Mouse (Mus musculus): ENCODE data around the gene Dab2ip. TPM values are rescaled to one million over a fixed set of nuclear protein-coding genes. Genes with fewer than 3 reads are reported as not detected.
A peak's percentile ranks its signal among the peaks of the same experiment; 100 is the strongest.

Gene Dab2ip
- polyA plus RNA-seq, 1 experiment from 2014 or later = 42.3 TPM

DNA sequence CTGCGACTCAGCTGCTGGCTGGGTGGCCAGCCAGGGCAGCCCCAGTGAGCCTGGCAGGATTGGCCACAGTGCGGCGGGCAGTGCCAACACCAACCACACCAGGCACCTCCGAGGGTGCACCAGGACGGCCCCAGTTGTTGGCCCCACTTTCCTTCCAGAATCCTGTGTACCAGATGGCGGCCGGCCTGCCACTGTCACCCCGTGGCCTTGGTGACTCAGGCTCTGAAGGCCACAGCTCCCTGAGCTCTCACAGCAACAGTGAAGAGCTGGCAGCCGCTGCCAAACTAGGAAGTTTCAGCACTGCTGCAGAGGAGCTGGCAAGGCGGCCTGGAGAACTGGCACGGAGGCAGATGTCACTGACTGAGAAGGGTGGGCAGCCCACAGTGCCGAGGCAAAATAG lies 162.0 kb downstream of the Dab2ip start:
- Histone ChIP-seq H3K4me3 (ENCODE audit: low read depth, low read length) (no peak overlapping the region), H3K36me3 (ENCODE audit: control insufficient read depth, insufficient read depth, low read length) (peaks cover 45% of the 10 kb centered on the region), H3K4me1 (ENCODE audit: control insufficient read depth, insufficient read depth, low read length) (no peaks in the 10 kb centered on the region), H3K9me3 (ENCODE audit: control insufficient read depth, low read length) (no peaks in the 10 kb centered on the region), H3K27ac (ENCODE audit: low read depth, low read length) (no peak overlapping the region), H3K9ac (ENCODE audit: low read length) (no peak overlapping the region), H3K27me3 (ENCODE audit: control insufficient read depth, insufficient read depth, low read length) (no peaks in the 10 kb centered on the region), H3K4me2 (no peak overlapping the region)
- ATAC-seq (ENCODE audit: low FRiP score) (no peak), DNase-seq (ENCODE audit: low spot score, missing footprints) (no peak)
- 92% methylated on average over 12 of the region's 12 CpGs for WGBS

DNA sequence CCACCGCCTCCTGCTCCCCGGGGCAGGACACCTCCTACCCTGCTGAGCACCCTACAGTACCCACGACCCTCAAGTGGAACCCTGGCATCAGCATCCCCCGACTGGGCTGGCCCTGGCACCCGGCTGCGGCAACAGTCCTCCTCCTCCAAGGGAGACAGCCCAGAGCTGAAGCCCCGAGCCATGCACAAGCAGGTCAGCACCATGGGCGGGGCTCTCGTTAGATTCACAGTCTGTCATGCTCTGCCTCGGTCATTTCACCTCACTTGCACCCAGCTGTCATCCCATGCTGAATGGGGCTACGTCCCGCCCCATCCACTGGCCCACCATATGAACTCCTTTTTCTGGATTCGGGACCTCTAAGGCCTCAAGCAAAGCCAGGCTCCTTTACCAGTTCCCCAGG lies 162.5 kb downstream of the Dab2ip start:
- Histone ChIP-seq H3K4me2 (no peak overlapping the region), H3K9ac (ENCODE audit: low read length) (no peak overlapping the region), H3K36me3 (ENCODE audit: control insufficient read depth, insufficient read depth, low read length) (peaks cover 45% of the 10 kb centered on the region), H3K4me3 (ENCODE audit: low read depth, low read length) (no peak overlapping the region), H3K9me3 (ENCODE audit: control insufficient read depth, low read length) (no peaks in the 10 kb centered on the region), H3K4me1 (ENCODE audit: control insufficient read depth, insufficient read depth, low read length) (no peaks in the 10 kb centered on the region), H3K27me3 (ENCODE audit: control insufficient read depth, insufficient read depth, low read length) (no peaks in the 10 kb centered on the region), H3K27ac (ENCODE audit: low read depth, low read length) (no peak overlapping the region)
- ATAC-seq (ENCODE audit: low FRiP score) (no peak), DNase-seq (ENCODE audit: low spot score, missing footprints) (no peak)
- 90% methylated on average over 13 of the region's 13 CpGs for whole genome bisulfite sequencing

DNA sequence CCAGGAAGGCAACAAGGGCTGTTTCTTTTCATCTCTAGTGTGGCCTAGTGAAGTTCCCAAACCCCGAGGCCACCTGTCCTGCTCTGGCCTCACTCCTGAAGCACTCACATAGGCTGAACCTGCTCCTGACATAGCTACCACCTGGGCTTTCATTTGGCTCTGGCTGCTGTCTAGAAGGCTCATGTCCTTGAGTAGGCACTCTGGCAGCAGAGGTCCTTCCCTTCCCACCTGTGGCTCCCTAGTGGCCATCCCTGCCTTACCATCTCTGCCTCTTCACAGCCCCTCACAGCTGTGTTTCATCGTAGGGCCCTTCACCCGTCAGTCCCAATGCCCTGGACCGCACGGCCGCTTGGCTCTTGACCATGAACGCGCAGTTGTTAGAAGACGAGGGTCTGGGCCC lies 162.9 kb downstream of the Dab2ip start:
- 95% methylated on average over 9 of the region's 9 CpGs for WGBS
- DNase-seq (ENCODE audit: low spot score, missing footprints) (no peak), ATAC-seq (ENCODE audit: low FRiP score) (no peak)
- Histone ChIP-seq H3K27ac (ENCODE audit: low read depth, low read length) (no peak overlapping the region), H3K9me3 (ENCODE audit: control insufficient read depth, low read length) (no peaks in the 10 kb centered on the region), H3K9ac (ENCODE audit: low read length) (no peak overlapping the region), H3K4me2 (no peak overlapping the region), H3K4me1 (ENCODE audit: control insufficient read depth, insufficient read depth, low read length) (no peaks in the 10 kb centered on the region), H3K36me3 (ENCODE audit: control insufficient read depth, insufficient read depth, low read length) (peaks cover 45% of the 10 kb centered on the region), H3K27me3 (ENCODE audit: control insufficient read depth, insufficient read depth, low read length) (no peaks in the 10 kb centered on the region), H3K4me3 (ENCODE audit: low read depth, low read length) (no peak overlapping the region)

DNA sequence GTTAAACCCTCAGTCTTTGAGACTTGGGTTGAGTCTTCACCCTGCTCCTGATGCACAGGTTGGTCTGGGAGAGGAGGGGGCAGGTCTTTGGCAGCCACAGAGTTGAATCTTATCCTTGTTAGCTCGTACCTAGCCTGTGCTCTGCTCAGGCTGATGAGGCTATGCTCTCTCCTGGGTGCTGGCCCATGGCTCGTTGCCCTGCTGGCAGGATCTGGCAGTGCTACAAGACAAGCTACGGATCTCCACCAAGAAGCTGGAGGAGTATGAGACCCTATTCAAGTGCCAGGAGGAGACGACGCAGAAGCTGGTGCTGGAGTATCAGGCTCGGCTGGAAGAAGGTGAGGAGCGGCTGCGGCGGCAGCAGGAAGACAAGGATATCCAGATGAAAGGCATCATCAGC lies 164.8 kb downstream of the Dab2ip start:
- Histone ChIP-seq H3K4me3 (ENCODE audit: low read depth, low read length) (no peak overlapping the region), H3K9me3 (ENCODE audit: control insufficient read depth, low read length) (no peaks in the 10 kb centered on the region), H3K27ac (ENCODE audit: low read depth, low read length) (no peak overlapping the region), H3K9ac (ENCODE audit: low read length) (no peak overlapping the region), H3K4me1 (ENCODE audit: control insufficient read depth, insufficient read depth, low read length) (no peaks in the 10 kb centered on the region), H3K27me3 (ENCODE audit: control insufficient read depth, insufficient read depth, low read length) (no peaks in the 10 kb centered on the region), H3K4me2 (no peak overlapping the region), H3K36me3 (ENCODE audit: control insufficient read depth, insufficient read depth, low read length) (peaks cover 40% of the 10 kb centered on the region)
- ATAC-seq (ENCODE audit: low FRiP score) = no peak
- WGBS = 92% methylated on average over 9 of the region's 9 CpGs
- DNase-seq (ENCODE audit: low spot score, missing footprints) = no peak

DNA sequence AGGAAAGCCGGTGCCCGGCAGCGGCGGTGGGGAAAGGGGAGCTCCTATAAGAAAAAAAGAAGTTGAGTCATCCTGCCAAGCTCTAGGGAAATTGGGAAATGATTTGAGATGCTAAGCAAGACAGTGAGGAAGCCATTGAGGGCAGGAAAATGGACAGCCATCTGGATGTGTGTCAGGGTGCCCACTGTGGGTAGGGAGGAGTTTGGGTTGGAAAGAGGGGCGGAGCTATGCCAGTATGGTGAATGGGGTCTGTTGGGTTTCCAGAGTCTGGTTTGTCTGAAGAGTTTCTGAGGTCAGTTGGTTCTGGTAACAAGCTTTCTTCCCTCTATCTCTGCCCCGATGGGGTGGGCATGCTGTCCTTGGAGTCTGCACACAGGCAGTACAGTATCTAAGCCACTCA lies 165.2 kb downstream of the Dab2ip start:
- no peak overlapping the region for H3K4me2 ChIP-seq
- H3K27ac ChIP-seq (ENCODE audit: low read depth, low read length) = no peak overlapping the region
- no peaks in the 10 kb centered on the region for H3K27me3 ChIP-seq (ENCODE audit: control insufficient read depth, insufficient read depth, low read length)
- 96% methylated on average over 6 of the region's 6 CpGs for WGBS
- no peak overlapping the region for H3K4me3 ChIP-seq (ENCODE audit: low read depth, low read length)
- no peak for ATAC-seq (ENCODE audit: low FRiP score)
- H3K4me1 ChIP-seq (ENCODE audit: control insufficient read depth, insufficient read depth, low read length) = no peaks in the 10 kb centered on the region; the same call in 1 of the 2 replicates
- peaks cover 42% of the 10 kb centered on the region for H3K36me3 ChIP-seq (ENCODE audit: control insufficient read depth, insufficient read depth, low read length)
- DNase-seq (ENCODE audit: low spot score, missing footprints) = no peak
- H3K9ac ChIP-seq (ENCODE audit: low read length) = no peak overlapping the region
- H3K9me3 ChIP-seq (ENCODE audit: control insufficient read depth, low read length) = no peaks in the 10 kb centered on the region

DNA sequence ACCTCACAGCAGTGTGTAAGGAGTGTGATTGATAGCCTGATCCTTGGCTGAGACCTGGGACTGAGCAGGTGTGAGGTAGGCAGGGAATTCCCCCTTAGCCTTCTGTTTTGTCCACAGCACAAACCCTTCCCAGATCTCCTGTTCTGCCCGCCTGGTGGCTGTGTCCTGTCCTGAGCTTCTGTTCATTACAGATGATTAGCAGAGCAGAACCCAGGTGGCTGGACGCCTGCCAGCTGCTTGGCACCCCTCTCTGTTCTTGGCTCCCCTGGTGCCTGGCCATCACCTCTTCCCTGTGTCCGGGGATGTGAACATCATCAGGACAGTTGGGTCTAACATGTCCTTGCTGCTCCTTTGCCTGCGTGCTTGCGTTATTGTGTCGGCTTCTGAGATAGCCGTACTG lies 165.6 kb downstream of the Dab2ip start:
- no peak for DNase-seq (ENCODE audit: low spot score, missing footprints)
- H3K9ac ChIP-seq (ENCODE audit: low read length) = no peak overlapping the region
- H3K36me3 ChIP-seq (ENCODE audit: control insufficient read depth, insufficient read depth, low read length) = peaks cover 37% of the 10 kb centered on the region
- no peaks in the 10 kb centered on the region for H3K9me3 ChIP-seq (ENCODE audit: control insufficient read depth, low read length)
- H3K27ac ChIP-seq (ENCODE audit: low read depth, low read length) = no peak overlapping the region
- WGBS = 90% methylated on average over 7 of the region's 7 CpGs
- no peak overlapping the region for H3K4me3 ChIP-seq (ENCODE audit: low read depth, low read length)
- H3K4me1 ChIP-seq (ENCODE audit: control insufficient read depth, insufficient read depth, low read length) = peaks cover 3% of the 10 kb centered on the region; the same call in 1 of the 2 replicates
- H3K27me3 ChIP-seq (ENCODE audit: control insufficient read depth, insufficient read depth, low read length) = no peaks in the 10 kb centered on the region
- ATAC-seq (ENCODE audit: low FRiP score) = no peak
- H3K4me2 ChIP-seq = no peak overlapping the region

DNA sequence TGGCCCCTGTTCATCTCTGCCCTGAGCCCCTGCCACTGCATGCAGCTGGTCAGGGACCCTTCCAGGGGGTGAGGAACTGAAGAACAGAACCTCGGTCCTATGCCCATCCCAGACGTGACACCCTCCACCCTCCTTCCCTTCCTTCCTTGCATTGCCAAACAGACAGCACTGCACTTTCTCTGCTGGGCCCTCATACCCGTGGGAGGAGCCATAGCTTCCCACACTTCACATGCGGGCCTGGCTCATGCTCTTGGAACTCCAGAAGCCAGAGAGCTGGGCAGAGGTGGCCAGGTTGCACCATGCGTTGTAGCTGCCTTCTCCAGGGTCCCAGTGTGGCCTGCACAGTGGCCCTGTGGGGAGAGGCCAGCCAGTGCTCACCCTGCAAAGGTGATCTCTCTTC lies 170.6 kb downstream of the Dab2ip start:
- Histone ChIP-seq H3K4me3 (ENCODE audit: low read depth, low read length) (no peak overlapping the region), H3K36me3 (ENCODE audit: control insufficient read depth, insufficient read depth, low read length) (peaks cover 3% of the 10 kb centered on the region; the same call in 1 of the 2 replicates), H3K4me2 (no peak overlapping the region), H3K9me3 (ENCODE audit: control insufficient read depth, low read length) (no peaks in the 10 kb centered on the region), H3K27ac (ENCODE audit: low read depth, low read length) (no peak overlapping the region), H3K4me1 (ENCODE audit: control insufficient read depth, insufficient read depth, low read length) (peaks cover 10% of the 10 kb centered on the region), H3K27me3 (ENCODE audit: control insufficient read depth, insufficient read depth, low read length) (no peaks in the 10 kb centered on the region), H3K9ac (ENCODE audit: low read length) (no peak overlapping the region)
- ATAC-seq (ENCODE audit: low FRiP score) = no peak
- 59% methylated on average over 5 of the region's 5 CpGs for WGBS
- no peak for DNase-seq (ENCODE audit: low spot score, missing footprints)

DNA sequence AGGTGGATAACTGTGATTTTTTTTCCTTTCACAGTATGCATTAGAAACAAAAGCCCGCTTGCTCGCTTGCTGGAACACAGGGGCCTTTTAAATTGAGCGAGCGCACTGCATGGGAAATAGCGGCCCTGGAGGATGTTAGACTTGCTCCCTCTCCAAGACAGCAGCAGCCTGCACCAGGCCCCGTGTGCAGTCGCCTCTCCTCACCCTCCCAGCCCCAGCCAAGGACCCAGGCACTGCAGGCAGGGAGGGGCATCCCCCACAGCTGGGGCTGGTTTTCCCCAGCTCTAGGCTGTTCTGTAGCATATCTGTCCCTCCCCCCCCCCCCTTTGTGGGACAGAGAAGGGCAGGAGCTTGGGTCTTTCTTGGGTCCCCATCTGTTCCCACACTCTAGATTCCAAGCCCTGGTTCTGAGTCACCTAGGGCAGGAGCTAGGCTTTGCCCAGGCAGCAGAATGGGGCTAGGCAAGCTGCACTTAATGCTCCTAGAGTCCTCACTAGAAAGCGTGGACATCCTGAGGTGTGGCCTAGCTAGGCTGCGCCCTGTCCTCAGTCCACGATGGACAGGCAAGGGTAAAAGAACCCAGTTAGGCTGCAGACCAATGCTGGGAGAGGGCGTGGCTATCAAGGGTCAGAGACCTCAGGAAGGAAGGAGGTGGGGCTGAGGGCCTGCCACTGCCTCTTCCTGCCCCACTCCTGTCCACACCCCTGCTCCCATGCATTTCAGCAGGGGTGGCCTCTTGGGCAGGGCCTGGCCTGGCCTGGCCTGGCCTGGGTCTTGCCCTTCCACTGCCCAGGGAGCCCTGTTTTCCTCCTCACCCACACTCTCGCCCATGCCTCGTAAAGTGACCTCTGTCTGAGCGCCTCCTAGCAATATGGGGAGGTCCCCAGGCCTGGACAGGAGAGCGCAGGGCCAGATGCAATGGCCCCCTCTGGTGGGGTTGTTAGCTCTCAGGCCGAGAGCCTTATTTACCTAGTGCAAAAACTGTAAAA lies 171.3 kb downstream of the Dab2ip start:
- H3K9ac ChIP-seq (ENCODE audit: low read length) = no peak overlapping the region
- H3K27ac ChIP-seq (ENCODE audit: low read depth, low read length) = no peak overlapping the region
- no peaks in the 10 kb centered on the region for H3K27me3 ChIP-seq (ENCODE audit: control insufficient read depth, insufficient read depth, low read length)
- DNase-seq (ENCODE audit: low spot score, missing footprints) (peak; percentile 86), ATAC-seq (ENCODE audit: low FRiP score) (peak; percentile 43)
- H3K4me3 ChIP-seq (ENCODE audit: low read depth, low read length) = no peak overlapping the region
- no peak overlapping the region for H3K4me2 ChIP-seq
- WGBS = 54% methylated on average over 16 of the region's 16 CpGs
- H3K36me3 ChIP-seq (ENCODE audit: control insufficient read depth, insufficient read depth, low read length) = peaks cover 3% of the 10 kb centered on the region; the same call in 1 of the 2 replicates
- H3K9me3 ChIP-seq (ENCODE audit: control insufficient read depth, low read length) = no peaks in the 10 kb centered on the region
- peaks cover 10% of the 10 kb centered on the region for H3K4me1 ChIP-seq (ENCODE audit: control insufficient read depth, insufficient read depth, low read length)

DNA sequence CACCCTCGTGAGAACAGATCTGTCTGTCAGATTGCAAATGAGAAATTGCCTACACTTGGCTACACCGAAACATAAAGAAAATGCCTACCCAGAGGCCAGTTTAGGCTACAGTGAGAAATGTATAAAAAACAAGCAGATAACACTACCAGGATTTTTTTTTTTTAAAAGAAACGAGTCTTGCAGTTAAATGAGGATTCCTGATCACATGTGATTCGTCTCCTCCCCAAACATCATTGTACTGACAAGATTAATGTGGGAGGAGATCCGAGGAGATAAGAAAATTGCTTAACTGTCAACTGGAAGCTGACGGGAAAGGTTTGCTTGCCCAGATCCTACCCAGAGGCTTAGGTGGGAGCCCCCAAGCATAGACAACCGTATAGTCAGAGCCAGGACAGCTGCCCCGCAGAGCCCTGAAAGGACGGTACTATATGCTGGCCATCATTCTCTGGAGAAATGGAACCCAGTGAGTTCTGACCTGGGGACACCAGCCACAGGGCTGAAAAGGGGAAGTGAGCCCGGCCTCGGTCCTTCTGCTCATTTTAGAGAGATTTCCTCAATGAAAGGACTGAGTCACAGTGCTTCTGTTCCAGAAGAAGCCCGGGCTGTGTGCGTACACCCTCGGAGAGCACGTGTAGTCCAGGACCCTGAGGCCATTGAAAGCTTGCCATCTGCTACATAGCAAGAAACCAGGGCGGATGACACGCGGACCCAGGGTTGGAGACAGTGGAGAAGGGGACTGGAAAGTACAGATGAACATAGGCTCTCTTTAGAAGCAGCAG lies 173.8 kb downstream of the Dab2ip start:
- Histone ChIP-seq H3K4me3 (ENCODE audit: low read depth, low read length) (no peak overlapping the region), H3K9me3 (ENCODE audit: control insufficient read depth, low read length) (no peaks in the 10 kb centered on the region), H3K36me3 (ENCODE audit: control insufficient read depth, insufficient read depth, low read length) (peaks cover 3% of the 10 kb centered on the region; the same call in 1 of the 2 replicates), H3K27ac (ENCODE audit: low read depth, low read length) (no peak overlapping the region), H3K4me1 (ENCODE audit: control insufficient read depth, insufficient read depth, low read length) (peaks cover 10% of the 10 kb centered on the region), H3K27me3 (ENCODE audit: control insufficient read depth, insufficient read depth, low read length) (no peaks in the 10 kb centered on the region), H3K9ac (ENCODE audit: low read length) (no peak overlapping the region), H3K4me2 (no peak overlapping the region)
- no peak for ATAC-seq (ENCODE audit: low FRiP score)
- 85% methylated on average over 18 of the region's 18 CpGs for WGBS
- DNase-seq (ENCODE audit: low spot score, missing footprints) = no peak

Data from midbrain, embryonic 11.5 days (tissue).